Mouse (Mus musculus) CH12.LX (cell line): ENCODE data around the gene Senp1.

ENCODE experiments used
- BHLHE40 ChIP-seq: IDR thresholded peaks from 2 replicates; pipeline ENCODE4 v1.6.1; 2011; ENCODE audit warnings: mild to moderate bottlenecking, low read depth, low read length, improper control_type of control experiment
- CHD1 ChIP-seq: IDR thresholded peaks from 2 replicates; pipeline ENCODE4 v1.6.1; 2012; ENCODE audit warnings: low read depth, low read length, improper control_type of control experiment, inconsistent platforms
- CTCF ChIP-seq, 2 experiments: IDR thresholded peaks in 1 of 2; conservative IDR thresholded peaks in 1 of 2; 2 replicates each; pipeline ENCODE4 v1.5.1; 2011 to 2012; ENCODE audit warnings: low read depth in 2 of 2, low read length in 2 of 2, improper control_type of control experiment in 1 of 2, inconsistent platforms in 1 of 2, mild to moderate bottlenecking in 1 of 2, moderate library complexity in 1 of 2
- JUN ChIP-seq: IDR thresholded peaks from 2 replicates; pipeline ENCODE4 v1.6.1; 2011; ENCODE audit warnings: low read depth, mild to moderate bottlenecking, low read length, improper control_type of control experiment, moderate library complexity; ENCODE audit not compliant: insufficient read depth
- MAFK ChIP-seq: IDR thresholded peaks from 2 replicates; pipeline ENCODE4 v1.6.1; 2011; ENCODE audit warnings: low read length, improper control_type of control experiment; ENCODE audit not compliant: insufficient replicate concordance
- MAX ChIP-seq: IDR thresholded peaks from 2 replicates; pipeline ENCODE4 v1.6.1; 2011; ENCODE audit warnings: low read length, improper control_type of control experiment
- POLR2A ChIP-seq: IDR thresholded peaks from 2 replicates; pipeline ENCODE4 v1.6.1; 2011; ENCODE audit warnings: low read depth, mild to moderate bottlenecking, improper control_type of control experiment, low read length
- SMC3 ChIP-seq: IDR thresholded peaks from 2 replicates; pipeline ENCODE4 v1.6.1; 2011; ENCODE audit warnings: low read depth, low read length, improper control_type of control experiment
- TCF12 ChIP-seq: IDR thresholded peaks from 2 replicates; pipeline ENCODE4 v1.6.1; 2014; ENCODE audit warnings: low read depth, mild to moderate bottlenecking, inconsistent platforms, low read length, improper control_type of control experiment
- USF2 ChIP-seq: conservative IDR thresholded peaks from 2 replicates; pipeline ENCODE4 v1.6.1; 2011; ENCODE audit warnings: low read depth, low read length, improper control_type of control experiment

DNA sequence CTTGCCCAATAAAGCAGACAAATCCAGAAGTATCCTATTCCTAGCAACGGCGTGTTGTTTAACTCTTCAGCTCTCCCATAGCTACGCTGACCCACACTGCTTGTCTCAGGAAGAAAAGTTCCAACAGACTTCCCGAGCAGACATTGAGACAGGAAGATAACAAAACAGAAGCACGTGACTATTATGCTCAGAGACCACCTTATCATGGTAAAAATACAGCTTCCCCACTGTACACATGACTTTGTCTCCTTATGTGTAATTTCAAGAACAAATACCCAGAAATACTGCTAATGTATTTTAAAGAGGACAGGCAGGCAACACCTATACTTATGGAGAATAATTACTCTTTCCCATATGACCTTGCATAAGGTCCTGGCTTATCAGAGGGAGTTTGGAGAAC is 41.9 kb downstream of the Senp1 start:
- TF ChIP-seq CTCF (conservative IDR thresholded peaks at IDR 0.05 in 1 of 2, IDR thresholded peaks at IDR 0.05 in 1 of 2; ENCODE audit: low read depth in 2 of 2, low read length in 2 of 2), result no peak
- no peak for TF ChIP-seq POLR2A
- no peak for TF ChIP-seq BHLHE40
- no peak for TF ChIP-seq MAX
- no peak for TF ChIP-seq TCF12
- TF ChIP-seq CHD1, result no peak
- TF ChIP-seq MAFK, result no peak
- TF ChIP-seq SMC3, result no peak
- no peak for TF ChIP-seq JUN
- TF ChIP-seq USF2, result no peak
